Mouse (Mus musculus): Measurements from ENCODE around the gene Ror1. TPM values are rescaled to one million over a fixed set of nuclear protein-coding genes. Genes with fewer than 3 reads are reported as not detected.
A peak's percentile ranks its signal among the peaks of the same experiment; 100 is the strongest.

Gene Ror1
- total and polyA plus RNA-seq, 3 experiments, result 1.4 to 6.4 (median 4.4) TPM

GRCm38 (mm10) chr4:100211331-100211730 is 115.7 kb downstream of the Ror1 start:
- no peak for DNase-seq

- DNase-seq, result peak; percentile 70
These were observed 119.0 kb downstream of the Ror1 start for GRCm38 (mm10) chr4:100214324-100215215.

- no peak for DNase-seq
These were observed 121.0 kb downstream of the Ror1 start for GRCm38 (mm10) chr4:100216587-100216986.

DNA sequence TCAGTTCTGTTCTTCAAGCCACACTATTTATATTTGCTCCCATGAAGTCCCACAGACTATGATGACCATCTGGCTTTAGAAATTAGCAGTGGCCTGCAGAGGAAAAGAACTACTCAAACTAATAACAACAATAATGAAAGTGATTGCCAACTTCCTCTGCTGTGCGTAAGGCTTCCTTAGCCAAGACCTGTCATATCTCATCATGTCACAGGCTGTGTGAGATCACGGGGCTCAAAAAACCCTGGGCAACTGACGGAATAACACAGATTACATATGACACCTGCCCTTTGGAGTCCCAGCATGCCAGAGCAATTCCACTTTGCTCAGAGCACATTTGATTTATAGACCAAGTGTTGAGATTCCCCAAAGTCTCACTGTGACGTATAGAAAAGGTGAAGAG is 123.4 kb downstream of the Ror1 start:
- DNase-seq, result no peak

DNA sequence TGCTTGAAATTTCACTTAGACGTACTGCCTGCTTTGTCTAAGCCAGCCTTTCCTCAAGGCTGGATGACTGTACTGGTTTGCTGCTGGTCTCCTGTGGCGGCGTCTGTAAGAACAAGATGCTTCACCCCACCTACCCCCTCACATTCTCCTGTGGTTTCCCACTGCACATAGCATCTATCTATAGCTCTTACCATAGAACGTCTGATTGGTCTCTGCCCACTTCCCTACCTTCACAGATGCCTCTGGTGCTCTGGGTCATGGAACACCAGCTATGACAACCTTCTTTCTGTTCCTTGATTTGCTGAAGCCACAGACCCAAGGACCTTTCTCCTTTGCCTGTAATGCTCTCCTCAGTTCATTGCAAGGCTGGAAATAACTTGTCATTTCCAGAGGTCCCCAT is 124.0 kb downstream of the Ror1 start:
- DNase-seq, result peak; percentile 20

DNA sequence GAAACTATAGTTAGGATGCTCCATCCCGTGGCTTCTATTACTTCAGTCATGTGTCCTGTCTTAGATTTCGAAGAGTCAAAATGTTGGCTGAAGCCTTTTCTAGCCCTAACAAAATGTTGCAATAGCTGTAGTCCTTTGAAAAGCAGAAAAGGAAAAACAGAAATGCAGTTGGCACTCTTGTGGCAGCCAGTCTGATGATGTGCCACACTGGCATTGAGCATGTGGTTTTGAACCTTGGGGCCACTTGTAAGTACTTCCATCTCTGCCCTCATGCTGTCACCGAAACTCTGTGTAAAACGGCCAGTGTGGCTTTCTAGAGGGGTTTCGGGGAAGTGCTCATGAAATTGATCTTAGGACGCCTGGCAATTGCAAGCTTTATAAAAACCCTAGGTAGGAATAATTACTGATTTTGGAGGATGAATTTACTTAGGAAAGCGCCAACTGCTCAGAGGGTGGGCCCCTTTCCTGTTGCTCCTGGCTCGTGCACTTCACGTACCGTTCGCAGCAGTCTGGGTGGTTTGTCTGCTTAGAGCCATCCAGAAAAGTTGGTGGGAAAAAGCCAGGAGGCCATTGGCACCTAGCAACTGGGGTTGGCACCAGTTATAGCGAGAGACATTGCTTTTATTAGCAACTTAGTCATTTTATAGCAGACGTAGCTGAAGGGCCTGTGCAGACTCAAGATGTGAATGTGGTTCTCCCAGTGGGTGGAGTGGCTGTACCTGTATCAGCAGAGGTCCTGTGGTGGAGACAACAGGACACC is 126.6 kb downstream of the Ror1 start:
- DNase-seq, result no peak

- DNase-seq, result no peak
These were observed 127.9 kb downstream of the Ror1 start for GRCm38 (mm10) chr4:100223532-100223931.

GRCm38 (mm10) chr4:100223965-100224364 is 128.4 kb downstream of the Ror1 start:
- DNase-seq, result no peak

GRCm38 (mm10) chr4:100226619-100227018 is 131.0 kb downstream of the Ror1 start:
- DNase-seq, result peak; percentile 46

- DNase-seq, result peak; percentile 81
These were observed 132.5 kb downstream of the Ror1 start for GRCm38 (mm10) chr4:100228106-100228505.

- DNase-seq, result no peak
These were observed 134.7 kb downstream of the Ror1 start for GRCm38 (mm10) chr4:100230245-100230644.

GRCm38 (mm10) chr4:100230963-100231362 is 135.4 kb downstream of the Ror1 start:
- no peak for DNase-seq

- peak; percentile 58 for DNase-seq
These were observed 136.3 kb downstream of the Ror1 start for GRCm38 (mm10) chr4:100231906-100232305.

DNA sequence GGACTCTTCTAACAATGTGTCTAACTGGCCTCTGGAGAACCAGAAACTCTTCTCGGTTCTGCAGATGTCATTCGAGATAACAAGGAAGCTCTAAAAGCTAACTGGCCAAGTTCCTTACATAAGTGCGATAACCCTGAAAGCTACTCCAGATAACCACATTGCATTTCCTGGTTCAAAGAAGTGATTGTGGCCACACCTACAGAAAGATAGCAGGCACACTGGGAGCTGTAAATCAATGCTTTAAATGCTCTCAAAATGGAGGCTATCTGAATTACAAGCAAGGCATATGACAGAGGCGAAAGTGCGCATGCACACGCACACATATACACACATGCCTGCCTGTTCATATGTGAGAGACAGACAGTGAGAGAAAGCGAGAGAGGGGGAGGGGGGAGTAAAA is 136.9 kb downstream of the Ror1 start:
- no peak for DNase-seq

DNA sequence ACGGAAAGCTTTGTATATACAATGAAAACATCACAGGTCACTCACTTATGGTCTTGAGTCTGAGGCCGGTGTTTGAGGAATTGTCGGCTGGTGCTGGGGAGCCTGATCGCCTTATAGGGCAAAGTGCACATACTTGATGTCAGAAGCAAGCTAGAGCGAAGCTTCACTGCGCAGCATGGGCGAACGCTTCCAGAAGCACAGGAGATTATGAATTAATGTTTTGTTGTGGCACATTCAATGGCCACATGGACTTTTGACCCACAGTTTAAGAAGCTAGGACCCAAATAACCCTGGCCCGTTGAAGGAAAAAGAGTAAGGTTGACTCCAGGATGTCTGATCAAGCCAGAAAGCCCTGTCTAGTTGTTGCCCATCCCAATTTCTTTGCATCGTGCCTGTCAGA is 138.2 kb downstream of the Ror1 start:
- DNase-seq, result no peak

DNA sequence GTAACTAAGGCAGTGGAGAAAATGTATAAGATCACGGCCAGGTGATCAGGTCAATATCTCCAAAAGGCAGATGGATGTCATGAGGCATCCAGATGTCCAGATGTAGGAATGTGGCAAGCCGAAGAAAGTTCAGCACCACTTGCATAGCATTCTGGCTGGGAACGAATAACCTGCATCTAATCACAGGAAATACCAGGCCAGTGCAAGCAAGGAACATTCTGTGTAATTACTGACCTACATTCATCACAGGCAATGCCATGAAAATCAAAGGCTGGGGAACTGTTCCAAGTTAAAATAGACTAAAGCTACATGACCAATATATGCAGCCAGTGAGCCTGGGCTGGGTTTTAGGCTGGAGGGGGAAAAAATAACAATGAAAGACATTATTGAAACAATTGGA is 140.7 kb downstream of the Ror1 start:
- DNase-seq, result no peak

- no peak for DNase-seq
These were observed 146.6 kb downstream of the Ror1 start for GRCm38 (mm10) chr4:100242061-100242756.

DNA sequence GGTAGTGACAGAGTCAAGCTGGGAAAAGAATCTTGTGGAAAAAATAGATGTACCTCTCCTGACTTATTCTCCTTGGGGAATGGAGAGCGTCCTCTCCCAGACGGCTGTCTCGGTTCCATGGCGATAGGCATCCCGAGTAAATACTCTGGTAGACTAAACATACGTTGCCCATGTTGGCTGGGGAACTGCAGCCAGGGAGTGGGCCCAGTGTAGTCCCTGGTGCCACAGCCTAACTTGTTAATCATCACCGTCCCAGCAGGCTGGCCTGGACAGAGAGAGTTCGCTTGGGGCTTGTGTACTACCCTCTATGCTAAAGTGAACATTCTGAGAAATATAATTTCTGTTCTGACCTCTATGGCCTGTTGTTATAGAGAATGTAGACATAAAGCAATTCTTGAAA is 148.7 kb downstream of the Ror1 start:
- DNase-seq, result no peak

DNA sequence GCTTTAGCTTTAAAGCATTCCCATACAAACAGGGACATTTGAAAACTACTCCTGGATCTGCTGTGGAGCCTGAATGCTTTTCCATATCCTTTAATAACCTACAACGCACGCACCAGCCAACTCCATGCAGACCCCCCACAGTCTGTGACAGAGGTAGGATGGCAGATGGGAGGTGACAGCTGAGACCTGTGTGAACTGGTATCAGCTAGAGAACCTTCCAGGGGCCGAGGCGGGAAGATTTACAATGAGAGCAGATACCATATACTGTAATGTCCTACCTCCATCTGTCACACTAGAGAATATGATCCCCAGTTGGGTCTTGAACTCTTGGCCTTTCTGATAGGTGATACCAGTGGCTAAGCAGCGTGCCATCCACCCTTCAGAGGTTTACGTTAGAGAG is 149.1 kb downstream of the Ror1 start:
- DNase-seq, result no peak

DNA sequence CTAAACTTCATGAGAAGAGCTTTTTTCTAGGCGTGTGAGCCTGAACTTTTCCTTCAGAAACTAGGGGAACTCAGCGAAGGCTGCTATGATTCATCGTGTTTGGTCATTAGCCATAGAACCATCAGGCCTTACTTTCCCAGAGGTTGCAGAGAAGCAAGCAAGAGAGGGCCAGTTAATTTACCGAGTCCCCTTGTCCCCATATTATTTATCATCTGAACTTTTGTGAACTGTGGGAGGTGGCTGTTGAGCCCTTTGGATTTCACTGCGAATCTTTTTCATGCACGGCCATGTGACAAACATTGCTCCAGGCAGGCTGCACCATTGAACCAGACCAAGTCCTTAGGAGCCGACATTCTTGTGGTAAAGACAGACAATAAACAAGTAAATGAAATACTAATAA is 152.2 kb downstream of the Ror1 start:
- DNase-seq, result no peak

- DNase-seq, result no peak
These were observed 152.7 kb downstream of the Ror1 start for GRCm38 (mm10) chr4:100248273-100248672.

GRCm38 (mm10) chr4:100251270-100251669 is 155.7 kb downstream of the Ror1 start:
- no peak for DNase-seq

GRCm38 (mm10) chr4:100252050-100252449 is 156.5 kb downstream of the Ror1 start:
- no peak for DNase-seq

All from adrenal gland, adult 2 months (tissue).